Mouse (Mus musculus): ENCODE data around the gene Spink4. TPM values are rescaled to one million over a fixed set of nuclear protein-coding genes. Genes with fewer than 3 reads are reported as not detected.

Gene Spink4
- polyA plus RNA-seq, 1 experiment from 2014 or later = not detected

DNA sequence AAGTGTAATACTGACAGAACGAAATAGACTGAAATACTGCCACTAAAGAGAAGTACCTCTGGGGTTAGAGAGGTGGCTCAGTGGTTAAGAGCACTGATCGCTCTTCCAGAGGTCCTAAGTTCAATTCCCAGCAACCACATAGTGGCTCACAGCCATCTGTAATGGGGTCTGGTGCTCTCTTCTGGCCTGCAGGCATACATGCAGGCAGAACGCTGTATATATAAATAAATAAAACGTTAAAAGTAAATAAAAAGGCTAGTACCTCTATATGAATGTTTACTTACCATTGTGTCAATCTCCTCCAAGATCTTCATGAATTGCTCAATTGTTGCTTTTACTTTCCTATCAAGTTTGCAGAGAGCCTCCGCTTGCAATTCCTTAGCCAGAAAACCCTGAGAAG, 18.9 kb downstream of the Spink4 start:
- H3K4me1 ChIP-seq (ENCODE audit: insufficient read depth) = no peaks in the 10 kb centered on the region
- no peak overlapping the region for H3K9ac ChIP-seq
- ATAC-seq (ENCODE audit: insufficient read depth) (no peak), DNase-seq (no peak)
- H3K9me3 ChIP-seq (ENCODE audit: low read depth, low read length) = no peaks in the 10 kb centered on the region
- TF ChIP-seq CTCF (IDR thresholded peaks at IDR 0.05; ENCODE audit: low read depth) = no peak
- H3K4me3 ChIP-seq (ENCODE audit: low read depth, low read length) = no peak overlapping the region
- H3K27me3 ChIP-seq (ENCODE audit: insufficient read depth, low read length) = no peaks in the 10 kb centered on the region
- H3K27ac ChIP-seq (ENCODE audit: low read depth) = no peak overlapping the region
- WGBS = 89% methylated on average over 5 of the region's 5 CpGs
- H3K36me3 ChIP-seq (ENCODE audit: insufficient read depth) = peaks cover 85% of the 10 kb centered on the region
- no peak overlapping the region for H3K4me2 ChIP-seq

DNA sequence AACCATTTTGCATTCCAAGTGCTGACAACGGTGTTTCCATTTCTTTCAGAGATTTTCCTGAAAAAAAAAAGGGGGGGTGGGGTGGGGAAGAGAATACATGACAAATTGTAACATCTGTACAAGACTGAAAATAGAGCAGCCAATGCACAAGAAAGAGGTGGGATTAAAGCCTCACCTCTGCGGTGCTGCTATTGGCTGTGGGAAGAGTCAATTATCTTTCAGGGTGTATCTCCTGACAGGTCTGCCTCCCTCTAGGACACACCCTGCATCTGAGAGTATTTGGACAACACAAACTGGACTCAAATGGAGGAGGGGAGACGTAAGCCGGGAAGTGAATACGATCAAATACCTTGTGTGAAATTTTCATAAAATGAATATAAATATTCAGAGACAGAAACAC, 23.8 kb downstream of the Spink4 start:
- Histone ChIP-seq H3K4me3 (ENCODE audit: low read depth, low read length) (no peak overlapping the region), H3K36me3 (ENCODE audit: insufficient read depth) (peaks cover 68% of the 10 kb centered on the region), H3K9ac (no peak overlapping the region), H3K9me3 (ENCODE audit: low read depth, low read length) (no peaks in the 10 kb centered on the region), H3K4me2 (no peak overlapping the region), H3K27ac (ENCODE audit: low read depth) (no peak overlapping the region), H3K27me3 (ENCODE audit: insufficient read depth, low read length) (no peaks in the 10 kb centered on the region), H3K4me1 (ENCODE audit: insufficient read depth) (0 out of 2 replicates have a peak, but pooled peaks cover 3% of the 10 kb centered on the region)
- 96% methylated on average over 5 of the region's 5 CpGs for WGBS
- ATAC-seq (ENCODE audit: insufficient read depth) (no peak), DNase-seq (no peak)
- no peak for TF ChIP-seq CTCF (IDR thresholded peaks at IDR 0.05; ENCODE audit: low read depth)

DNA sequence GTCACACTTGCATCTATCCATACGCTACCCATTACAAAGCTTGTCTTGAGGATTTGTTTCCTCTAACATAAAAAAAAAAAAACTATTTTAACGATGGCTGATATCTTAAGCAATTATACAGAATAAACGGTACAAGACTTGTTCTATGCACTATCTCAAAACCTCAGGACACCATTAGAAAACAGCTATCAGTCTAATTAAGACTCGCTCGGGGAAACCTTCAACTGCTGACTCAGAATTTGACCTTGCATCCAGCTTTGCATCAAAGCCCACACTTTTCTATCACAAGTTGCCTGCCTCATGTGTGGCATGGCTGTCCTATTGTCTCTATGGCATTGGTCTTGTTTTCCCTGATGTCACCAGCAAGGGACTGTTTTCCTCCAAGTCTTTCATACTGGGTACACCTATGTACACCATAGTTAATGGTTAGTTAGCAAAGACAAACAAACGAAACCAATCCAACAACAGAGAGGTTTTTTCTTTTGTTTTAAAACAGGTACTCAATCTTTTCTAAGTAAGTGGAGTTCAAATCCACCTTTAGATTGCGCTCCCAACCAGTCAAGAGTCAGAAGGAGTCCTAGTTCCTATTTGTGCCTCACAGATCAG, 26.8 kb downstream of the Spink4 start:
- TF ChIP-seq CTCF (IDR thresholded peaks at IDR 0.05; ENCODE audit: low read depth) = no peak
- H3K27ac ChIP-seq (ENCODE audit: low read depth) = no peak overlapping the region
- no peak for ATAC-seq (ENCODE audit: insufficient read depth)
- 0 out of 2 replicates have a peak, but pooled peaks cover 3% of the 10 kb centered on the region for H3K4me1 ChIP-seq (ENCODE audit: insufficient read depth)
- WGBS = 74% methylated on average over 7 of the region's 7 CpGs
- no peaks in the 10 kb centered on the region for H3K27me3 ChIP-seq (ENCODE audit: insufficient read depth, low read length)
- H3K36me3 ChIP-seq (ENCODE audit: insufficient read depth) = peaks cover 54% of the 10 kb centered on the region
- H3K4me3 ChIP-seq (ENCODE audit: low read depth, low read length) = peak overlapping the region; percentile 89
- no peak for DNase-seq
- H3K9ac ChIP-seq = peak overlapping the region; percentile 88
- H3K4me2 ChIP-seq = peak overlapping the region; percentile 84
- H3K9me3 ChIP-seq (ENCODE audit: low read depth, low read length) = no peaks in the 10 kb centered on the region

DNA sequence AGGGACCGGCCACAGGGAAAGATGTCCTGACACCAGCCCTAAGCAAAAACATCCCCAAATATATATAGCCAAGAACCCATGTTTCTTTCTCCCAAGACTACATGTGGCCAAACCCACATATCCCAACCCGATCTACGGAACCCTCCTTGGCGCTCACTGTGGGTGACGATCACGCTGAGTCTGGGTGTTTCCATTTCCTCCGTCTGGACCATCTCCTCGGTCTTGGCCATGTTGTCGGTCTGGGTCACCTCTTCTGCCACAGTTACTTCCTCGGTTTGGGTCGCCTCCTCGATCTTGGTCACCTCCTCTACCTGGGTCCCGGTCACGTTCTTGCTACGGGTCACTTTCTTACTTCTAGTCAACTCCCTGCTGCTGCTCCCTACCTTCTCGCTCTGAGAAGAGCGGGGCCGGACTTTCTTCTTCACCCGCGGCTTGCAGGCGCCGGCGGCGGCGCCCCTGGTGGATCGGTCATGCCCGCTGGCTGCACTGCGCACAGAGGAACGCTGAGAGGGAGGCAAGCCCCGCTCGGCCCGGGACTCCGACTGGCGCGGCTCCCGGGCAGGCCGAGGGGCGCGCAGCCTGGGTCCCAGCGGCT, 27.8 kb downstream of the Spink4 start:
- no peak for DNase-seq
- TF ChIP-seq CTCF (IDR thresholded peaks at IDR 0.05; ENCODE audit: low read depth) = 0 out of 2 replicates have a peak, but pooled peaks have one; percentile 15
- peak overlapping the region; percentile 88 for H3K9ac ChIP-seq
- H3K27me3 ChIP-seq (ENCODE audit: insufficient read depth, low read length) = no peaks in the 10 kb centered on the region
- peak overlapping the region; percentile 89 for H3K4me3 ChIP-seq (ENCODE audit: low read depth, low read length)
- H3K4me1 ChIP-seq (ENCODE audit: insufficient read depth) = 0 out of 2 replicates have a peak, but pooled peaks cover 3% of the 10 kb centered on the region
- no peaks in the 10 kb centered on the region for H3K9me3 ChIP-seq (ENCODE audit: low read depth, low read length)
- under 1% methylated on average over 40 of the region's 40 CpGs for WGBS
- peaks cover 52% of the 10 kb centered on the region for H3K36me3 ChIP-seq (ENCODE audit: insufficient read depth)
- ATAC-seq (ENCODE audit: insufficient read depth) = peak; percentile 22
- peak overlapping the region; percentile 84 for H3K4me2 ChIP-seq
- peak overlapping the region; percentile 92 for H3K27ac ChIP-seq (ENCODE audit: low read depth)

DNA sequence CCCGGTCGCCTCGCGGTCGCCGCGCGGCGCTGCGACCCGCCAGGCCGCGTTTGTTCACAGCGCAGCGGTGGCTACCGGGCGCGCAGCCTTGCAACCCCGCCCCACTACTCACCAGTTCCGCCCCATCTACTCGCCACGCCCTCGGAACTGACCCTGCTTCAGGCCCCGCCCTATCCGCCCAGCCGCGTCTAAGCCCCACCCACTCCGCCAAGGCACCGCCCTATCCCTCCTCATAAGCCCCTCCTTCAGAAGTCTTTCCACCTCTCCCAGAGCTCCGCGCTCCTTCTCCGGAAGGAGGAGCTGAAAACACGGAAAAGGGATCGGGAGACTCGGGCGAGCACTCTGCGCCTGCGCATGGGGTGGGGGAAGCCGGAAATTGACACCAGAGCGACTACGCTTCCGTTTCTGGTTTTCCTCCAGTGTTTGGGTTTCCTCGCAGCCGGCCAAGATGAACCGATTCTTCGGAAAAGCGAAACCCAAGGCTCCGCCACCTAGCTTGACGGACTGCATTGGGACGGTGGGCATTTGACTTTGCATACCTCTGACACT, 28.4 kb downstream of the Spink4 start, which contains the start of the genes Bag1 and Chmp5:
Gene Bag1 (minus strand): TSS at position 135 of the 549 bp plus-strand sequence.
Gene Chmp5 (plus strand): TSS at position 248 of the 549 bp plus-strand sequence.
- DNase-seq (peak; percentile 99), ATAC-seq (ENCODE audit: insufficient read depth) (peak; percentile 96)
- peak within 1 kb of the TSS; percentile 92 for H3K27ac ChIP-seq (ENCODE audit: low read depth)
- H3K27me3 ChIP-seq (ENCODE audit: insufficient read depth, low read length) = no peaks in the 10 kb centered on the region
- H3K4me3 ChIP-seq (ENCODE audit: low read depth, low read length) = peak within 1 kb of the TSS; percentile 89
- H3K36me3 ChIP-seq (ENCODE audit: insufficient read depth) = peaks cover 53% of the 10 kb centered on the region
- under 1% methylated on average over 50 of the region's 50 CpGs for WGBS
- peak within 1 kb of the TSS; percentile 84 for H3K4me2 ChIP-seq
- TF ChIP-seq CTCF (IDR thresholded peaks at IDR 0.05; ENCODE audit: low read depth) = peak; percentile 38
- no peaks in the 10 kb centered on the region for H3K9me3 ChIP-seq (ENCODE audit: low read depth, low read length)
- peak within 1 kb of the TSS; percentile 88 for H3K9ac ChIP-seq
- H3K4me1 ChIP-seq (ENCODE audit: insufficient read depth) = 0 out of 2 replicates have a peak, but pooled peaks cover 3% of the 10 kb centered on the region

DNA sequence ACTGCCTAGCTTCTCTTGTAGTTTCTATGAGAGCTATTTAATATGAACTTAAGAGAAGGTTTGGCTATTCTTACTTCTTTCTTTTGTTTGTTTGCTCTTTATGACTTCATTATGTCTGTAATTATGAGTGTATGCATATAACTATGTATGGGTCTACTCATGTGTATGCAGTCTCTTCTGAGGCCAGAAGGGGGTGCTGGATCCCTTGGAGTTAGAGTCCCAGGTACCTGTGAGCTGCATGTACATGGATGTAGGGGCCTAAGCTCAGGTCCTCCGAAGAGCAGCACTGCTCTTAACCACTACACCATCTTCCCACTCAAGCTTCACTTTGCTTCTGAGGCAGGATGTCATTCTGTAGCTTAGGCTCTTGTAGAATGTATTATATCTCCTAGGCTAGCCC, 33.7 kb downstream of the Spink4 start:
- 90% methylated on average over 1 of the region's 1 CpGs for WGBS
- H3K27ac ChIP-seq (ENCODE audit: low read depth) = no peak overlapping the region
- no peak overlapping the region for H3K4me3 ChIP-seq (ENCODE audit: low read depth, low read length)
- H3K4me2 ChIP-seq = no peak overlapping the region
- H3K36me3 ChIP-seq (ENCODE audit: insufficient read depth) = peaks cover 73% of the 10 kb centered on the region
- H3K9me3 ChIP-seq (ENCODE audit: low read depth, low read length) = no peaks in the 10 kb centered on the region
- TF ChIP-seq CTCF (IDR thresholded peaks at IDR 0.05; ENCODE audit: low read depth) = peak; percentile 24; the same call in 1 of the 2 replicates
- DNase-seq = peak; percentile 21
- no peaks in the 10 kb centered on the region for H3K4me1 ChIP-seq (ENCODE audit: insufficient read depth)
- no peak for ATAC-seq (ENCODE audit: insufficient read depth)
- no peaks in the 10 kb centered on the region for H3K27me3 ChIP-seq (ENCODE audit: insufficient read depth, low read length)
- H3K9ac ChIP-seq = no peak overlapping the region

DNA sequence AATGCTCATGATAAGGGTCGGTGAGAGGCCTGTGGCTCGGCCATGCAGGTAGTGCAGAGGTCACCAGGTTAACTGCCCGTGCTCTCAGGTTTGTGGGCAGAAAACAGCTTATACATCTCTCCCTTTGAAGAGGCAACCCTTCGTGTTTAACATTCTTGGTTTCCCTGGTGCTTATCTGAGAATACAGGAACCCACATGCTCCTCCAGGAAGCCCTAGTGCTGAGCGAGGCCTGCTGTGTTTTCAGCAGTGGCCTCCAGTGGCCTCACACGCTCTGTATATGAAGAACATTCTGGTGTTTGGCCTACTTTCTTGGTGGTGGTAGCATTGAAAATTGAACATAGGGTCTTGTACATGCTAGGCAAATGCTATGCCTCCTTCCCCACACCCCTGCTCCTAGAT, 36.1 kb downstream of the Spink4 start:
- H3K27ac ChIP-seq (ENCODE audit: low read depth) = no peak overlapping the region
- WGBS = 70% methylated on average over 6 of the region's 6 CpGs
- peaks cover 88% of the 10 kb centered on the region for H3K36me3 ChIP-seq (ENCODE audit: insufficient read depth)
- H3K4me3 ChIP-seq (ENCODE audit: low read depth, low read length) = no peak overlapping the region
- H3K4me2 ChIP-seq = no peak overlapping the region
- no peak for TF ChIP-seq CTCF (IDR thresholded peaks at IDR 0.05; ENCODE audit: low read depth)
- no peaks in the 10 kb centered on the region for H3K9me3 ChIP-seq (ENCODE audit: low read depth, low read length)
- H3K4me1 ChIP-seq (ENCODE audit: insufficient read depth) = no peaks in the 10 kb centered on the region
- ATAC-seq (ENCODE audit: insufficient read depth) = no peak
- no peaks in the 10 kb centered on the region for H3K27me3 ChIP-seq (ENCODE audit: insufficient read depth, low read length)
- H3K9ac ChIP-seq = no peak overlapping the region
- no peak for DNase-seq

Measured in lung, embryonic 14.5 days (tissue).